Mouse (Mus musculus) liver, postnatal 0 days (tissue): ENCODE results near the gene Atf4.

ENCODE experiments used
- CTCF ChIP-seq: sonication (generic); IDR thresholded peaks from 2 replicates; pipeline ENCODE4 v1.5.1; 2016; ENCODE audit warnings: antibody characterized with exemption, low read depth
- EP300 ChIP-seq: IDR thresholded peaks from 2 replicates; pipeline ENCODE4 v1.6.1; 2016; ENCODE audit warnings: antibody characterized with exemption, low read depth, mild to moderate bottlenecking

- TF ChIP-seq CTCF (no peak), EP300 (no peak)
Observed at GRCm38 (mm10) chr15:80263610-80264575, 8.9 kb downstream of the Atf4 start, which contains the start of gene Rps19bp1.
